Mouse (Mus musculus): ENCODE measurements around the gene Zfr2.

DNA sequence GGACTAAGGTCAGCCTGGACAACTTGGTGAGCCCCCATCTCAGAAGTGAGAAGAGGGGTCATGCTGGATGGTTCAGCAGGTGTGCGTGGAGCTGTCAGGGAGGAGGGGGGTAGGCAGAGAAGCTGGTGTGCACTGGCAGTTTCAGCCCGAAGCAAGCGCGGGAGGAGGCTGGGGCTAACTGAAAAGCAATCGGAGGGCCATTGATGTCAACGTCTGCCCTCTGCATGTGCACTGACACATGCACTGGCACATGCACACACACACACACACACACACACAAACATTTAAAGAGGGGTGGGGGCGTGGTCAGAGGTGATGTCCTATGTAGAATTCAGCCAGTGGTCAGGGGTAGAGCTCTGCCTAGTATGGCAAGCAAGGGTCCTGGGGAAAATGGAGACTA, 1.5 kb upstream of the Zfr2 start:
- TF ChIP-seq EP300 (IDR thresholded peaks at IDR 0.05; ENCODE audit: low read depth in 1 of 2, low read length in 2 of 2) (no peak), MAZ (IDR thresholded peaks at IDR 0.05; ENCODE audit: low read depth, low read length) (no peak), CTCF (IDR thresholded peaks at IDR 0.05 in 2 of 3, conservative IDR thresholded peaks at IDR 0.05 in 1 of 3; ENCODE audit: control insufficient read depth in 1 of 3, insufficient read depth in 1 of 3, low read depth in 2 of 3, low read length in 3 of 3, poor library complexity in 1 of 3, severe bottlenecking in 1 of 3) (no peak), MAX (IDR thresholded peaks at IDR 0.05; ENCODE audit: low read length) (no peak)

Measured in MEL (cell line).